Mouse (Mus musculus): Measurements from ENCODE around the gene Gm4131.
"Not testable (repeated sequence)": the region's sequence is repeated elsewhere in the genome, so short reads cannot be mapped to it uniquely, and the experiment has no call there.

The Gm4131 gene

DNA sequence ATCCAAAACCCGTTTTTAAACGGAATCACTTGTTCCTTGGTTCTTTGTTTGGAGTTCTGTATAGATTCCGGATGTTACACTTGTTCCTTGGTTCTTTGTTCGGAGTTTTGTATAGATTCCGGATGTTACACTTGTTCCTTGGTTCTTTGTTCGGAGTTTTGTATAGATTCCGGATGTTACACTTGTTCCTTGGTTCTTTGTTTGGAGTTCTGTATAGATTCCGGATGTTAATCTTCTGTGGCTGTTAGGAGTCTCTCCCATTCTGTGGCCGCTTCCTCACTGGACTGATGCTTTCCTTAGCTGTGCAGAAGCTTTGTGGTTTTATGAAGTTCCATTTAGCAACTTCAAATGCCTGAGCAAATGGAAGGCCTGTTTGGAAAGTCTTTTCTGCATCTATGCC lies at the start of gene Gm4131:
Gene Gm4131, minus strand, starts transcription at position 101 of the 400 bp plus-strand sequence.
- in situ Hi-C loops (cut with MboI, MseI): not testable (repeated sequence)

DNA sequence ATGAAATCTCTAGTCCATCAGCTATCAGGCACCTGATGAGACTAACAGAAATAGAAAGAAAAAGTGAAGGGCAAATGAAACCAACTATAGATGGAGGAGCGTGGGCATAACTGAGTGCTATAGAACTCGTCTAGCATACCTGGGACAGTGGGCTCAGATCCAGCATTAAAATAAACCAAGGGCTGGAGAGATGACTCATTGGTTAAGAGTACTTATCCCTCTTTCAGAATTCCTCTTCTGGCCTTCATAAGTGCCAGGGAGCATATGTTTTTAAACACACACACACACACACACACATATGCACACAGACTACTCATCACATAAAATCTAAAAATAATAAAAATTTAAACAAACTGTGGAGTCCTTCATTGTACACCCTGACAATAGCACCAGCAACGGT lies 43.2 kb upstream of the Gm4131 start:
- in situ Hi-C loops (cut with MboI, MseI): loop anchor here (25.0 kb wide), 1 partner anchor 1377 kb away; the partner anchor contains the start of gene 4930578I06Rik

DNA sequence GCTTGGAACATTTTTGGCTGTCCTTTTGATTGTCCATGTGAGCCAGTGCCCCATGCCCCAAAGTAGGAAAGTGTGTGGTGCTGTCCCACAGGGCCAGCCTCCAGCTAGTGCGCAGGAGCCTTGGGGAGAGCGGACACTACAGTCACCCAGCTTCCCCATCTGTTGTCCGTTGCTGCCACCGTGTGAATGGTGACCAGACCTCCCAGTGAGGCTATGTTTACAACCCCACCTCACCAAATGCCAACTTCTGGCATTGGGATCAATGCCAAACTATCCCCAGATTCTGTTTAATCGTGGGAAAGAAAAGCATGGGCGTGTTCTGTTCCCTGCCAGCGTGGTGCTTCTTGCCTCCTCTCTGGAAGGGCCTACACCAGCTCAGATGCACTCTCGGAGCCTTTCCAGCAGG lies 41.1 kb upstream of the Gm4131 start:
- in situ Hi-C loops (cut with MboI, MseI): loop anchor here (25.0 kb wide), 1 partner anchor 1380 kb away; the partner anchor contains the start of gene 4930578I06Rik

DNA sequence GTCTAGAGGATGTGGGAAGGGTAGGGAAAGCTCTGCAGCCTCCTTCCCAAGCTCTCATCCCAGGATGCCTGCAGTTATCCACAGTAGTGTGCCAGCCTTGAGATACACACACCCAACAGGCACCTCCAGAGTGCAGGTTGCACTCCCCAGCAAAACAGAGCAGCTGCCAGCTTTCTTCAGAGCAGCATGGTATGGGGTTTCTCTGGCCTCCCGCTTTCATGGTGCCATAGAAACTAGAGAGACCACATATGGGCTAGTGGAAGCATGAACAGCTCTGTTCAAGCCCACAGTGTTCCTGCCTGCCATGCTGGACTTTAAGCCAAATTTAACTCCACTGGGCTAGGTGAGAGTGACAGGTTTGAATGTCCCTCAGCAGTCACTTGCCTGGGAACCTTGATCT lies 36.1 kb upstream of the Gm4131 start:
- in situ Hi-C loops (cut with MboI, MseI): loop anchor here (25.0 kb wide), 1 partner anchor 1384 kb away; the partner anchor contains the start of gene 4930578I06Rik

DNA sequence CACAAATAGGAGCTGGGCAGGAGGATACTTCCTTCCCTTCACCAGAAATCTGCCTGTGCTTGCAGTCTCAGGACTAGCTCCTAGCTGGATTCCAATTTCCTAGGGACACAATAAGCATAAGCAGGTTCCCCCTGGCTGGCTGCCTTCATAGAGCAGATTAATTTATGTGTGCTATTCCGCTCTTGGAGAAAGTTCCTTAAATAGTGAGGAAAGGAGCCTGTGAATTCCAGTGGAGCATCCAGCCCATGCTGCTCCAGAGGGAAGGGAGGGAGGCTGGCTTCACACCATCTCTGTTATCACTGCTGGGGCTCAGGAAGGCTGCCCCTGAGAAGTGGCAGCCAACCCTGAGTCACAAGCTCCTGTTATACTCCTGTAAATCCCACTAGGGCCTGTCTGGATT lies 35.5 kb upstream of the Gm4131 start:
- in situ Hi-C loops (cut with MboI, MseI): loop anchor here (25.0 kb wide), 1 partner anchor 1385 kb away; the partner anchor contains the start of gene 4930578I06Rik

DNA sequence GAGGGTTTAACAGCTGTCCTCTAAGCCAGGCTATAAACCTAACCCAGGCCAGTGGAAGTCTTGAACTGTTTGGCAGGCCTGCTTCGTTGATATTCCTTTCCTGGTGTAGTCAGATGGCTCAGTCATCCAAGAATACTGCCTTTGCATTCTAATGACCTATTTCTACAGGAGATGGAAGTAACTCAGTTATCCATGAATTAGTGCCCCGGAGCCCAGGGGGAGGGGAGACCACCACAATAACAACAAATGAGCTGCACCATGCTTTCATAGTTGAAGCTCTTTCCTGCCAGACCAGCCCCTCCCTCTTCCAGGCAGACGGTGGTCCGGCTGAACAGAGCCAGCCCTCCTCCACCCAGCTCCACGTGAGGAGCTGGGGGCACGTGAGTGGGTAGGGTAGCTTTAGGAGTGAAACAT lies 33.4 kb upstream of the Gm4131 start:
- in situ Hi-C loops (cut with MboI, MseI): loop anchor here (25.0 kb wide), 1 partner anchor 1387 kb away; the partner anchor contains the start of gene 4930578I06Rik

DNA sequence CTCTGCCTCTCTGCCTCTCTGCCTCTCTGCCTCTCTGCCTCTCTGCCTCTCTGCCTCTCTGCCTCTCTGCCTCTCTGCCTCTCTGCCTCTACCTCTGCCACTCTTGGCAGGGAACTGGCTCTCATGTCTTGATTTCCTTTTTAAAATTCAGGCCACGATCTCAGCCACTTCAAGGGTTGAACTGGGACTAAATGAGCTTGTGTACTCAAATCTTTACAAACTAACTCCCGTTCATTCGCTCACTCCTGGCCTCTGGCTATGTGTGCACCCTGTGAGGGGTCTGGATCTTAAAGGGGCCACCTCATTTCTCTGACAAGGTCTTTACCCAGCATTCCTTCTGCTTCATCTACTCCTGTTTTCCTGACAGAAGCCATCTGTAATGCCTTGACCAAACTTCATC lies 18.6 kb upstream of the Gm4131 start:
- in situ Hi-C loops (cut with MboI, MseI): no loop called here

DNA sequence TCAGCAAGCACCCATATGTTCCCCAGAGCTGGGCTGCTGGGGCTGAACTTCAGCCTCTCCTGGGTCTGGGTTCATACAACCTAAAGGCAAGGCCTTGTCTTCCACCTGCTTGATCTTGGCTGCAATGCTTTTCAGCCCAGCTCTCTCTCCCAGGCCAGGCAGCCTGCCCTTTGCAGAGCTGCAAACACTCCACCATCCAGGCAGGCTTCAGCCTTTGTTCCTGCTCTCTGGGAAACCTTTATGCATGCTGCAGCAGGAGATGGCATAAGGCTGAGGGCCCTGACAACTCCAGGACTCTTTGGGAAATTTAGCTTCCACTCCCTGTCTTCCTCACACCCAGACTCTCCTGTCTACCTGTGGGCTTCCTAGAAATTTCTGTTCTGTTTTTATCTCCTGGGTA lies 17.9 kb upstream of the Gm4131 start:
- in situ Hi-C loops (cut with MboI, MseI): no loop called here

DNA sequence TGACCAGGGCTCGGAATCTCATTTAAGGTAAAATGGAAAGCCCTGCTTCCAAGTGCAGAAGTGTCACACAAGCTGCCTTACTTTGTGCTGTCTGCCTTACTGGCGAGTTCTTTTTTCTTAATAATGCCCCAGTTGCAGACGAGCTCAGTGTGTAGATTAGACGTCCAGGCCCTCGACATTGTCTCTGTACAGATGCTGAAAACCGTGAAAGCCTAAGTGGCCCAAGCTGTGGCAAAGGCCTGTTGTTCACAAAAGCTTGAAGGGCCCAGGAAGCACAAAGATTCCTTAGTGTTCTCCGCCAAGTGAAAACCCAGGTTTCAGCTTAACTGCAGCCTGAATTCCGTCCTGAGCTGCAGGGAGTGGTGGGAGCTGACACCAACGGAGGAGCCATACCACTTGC lies 15.0 kb upstream of the Gm4131 start:
- in situ Hi-C loops (cut with MboI, MseI): no loop called here

DNA sequence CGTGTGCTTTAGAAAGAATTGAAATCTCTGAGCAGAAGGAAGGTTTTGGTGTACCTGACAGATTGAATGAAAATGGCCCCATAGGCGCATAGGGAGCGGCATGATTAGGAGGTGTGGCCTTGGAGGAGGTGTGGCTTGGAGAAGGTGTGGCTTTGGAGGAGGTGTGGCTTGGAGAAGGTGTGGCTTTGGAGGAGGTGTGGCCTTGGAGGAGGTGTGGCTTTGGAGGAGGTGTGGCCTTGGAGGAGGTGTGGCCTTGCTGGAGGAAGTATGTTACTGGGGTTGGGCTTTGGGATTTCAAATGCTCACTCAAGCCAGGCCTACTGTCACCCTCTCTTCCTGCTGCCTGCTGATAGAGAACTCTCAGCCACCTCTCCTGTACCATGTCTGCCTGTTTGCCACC lies 14.2 kb upstream of the Gm4131 start:
- in situ Hi-C loops (cut with MboI, MseI): no loop called here

DNA sequence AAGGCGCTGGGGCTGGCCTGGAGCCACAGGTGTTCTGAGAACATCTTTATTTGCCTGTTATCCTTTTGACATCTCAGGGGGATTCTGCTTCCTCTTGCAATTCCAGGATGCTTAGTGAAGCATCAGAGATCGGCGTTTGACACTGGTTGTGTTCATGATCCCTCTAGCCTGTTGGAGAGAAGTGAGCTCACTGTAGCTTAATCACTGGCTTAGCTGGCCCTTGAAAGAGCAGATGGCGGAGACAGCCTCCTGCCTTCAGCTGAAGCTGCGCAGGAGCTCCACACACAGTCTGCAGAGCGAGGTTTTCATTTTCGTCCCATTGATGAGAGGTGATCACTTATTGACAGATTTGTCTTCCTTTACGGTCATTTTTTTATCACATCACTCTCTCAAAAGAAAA lies 9.1 kb upstream of the Gm4131 start:
- in situ Hi-C loops (cut with MboI, MseI): no loop called here

DNA sequence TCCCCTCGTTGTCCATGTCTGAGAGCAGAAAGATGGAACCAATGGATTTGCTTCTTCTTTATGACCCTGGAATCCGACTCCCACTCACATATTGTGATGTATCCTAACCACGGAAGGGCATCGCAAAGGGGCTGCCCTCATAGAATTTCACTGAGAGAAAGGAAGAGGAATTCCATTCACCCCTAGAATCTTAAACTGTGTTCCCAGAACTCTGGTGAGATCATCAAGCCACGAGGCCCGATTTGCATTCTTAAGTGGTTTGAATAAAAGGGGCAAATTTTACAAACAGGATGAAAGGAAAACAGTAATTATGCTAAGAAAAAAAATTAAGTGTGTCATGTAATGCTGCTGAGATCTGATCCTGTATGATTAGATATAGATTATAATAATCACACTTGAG lies 8.2 kb upstream of the Gm4131 start:
- in situ Hi-C loops (cut with MboI, MseI): no loop called here

DNA sequence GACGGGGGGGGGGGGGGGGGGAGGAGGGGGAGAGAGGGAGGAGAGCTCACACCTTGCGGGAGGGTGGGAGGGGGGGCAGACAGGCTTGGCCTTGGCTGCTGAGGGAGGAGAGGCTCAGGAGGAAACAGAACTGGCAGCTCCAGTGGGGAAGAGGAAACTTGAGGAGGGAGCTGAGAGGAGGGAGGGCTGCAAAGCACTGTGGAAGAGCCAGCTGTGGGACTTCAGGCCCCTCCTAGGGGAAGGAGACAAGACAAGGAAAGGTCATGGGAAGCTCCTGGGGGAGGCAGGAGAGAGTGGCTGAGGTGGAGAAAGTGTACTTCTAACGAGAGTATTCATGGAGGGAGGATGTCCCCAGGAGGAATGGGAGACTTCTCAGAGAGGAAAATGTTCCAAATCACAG lies 6.7 kb upstream of the Gm4131 start:
- in situ Hi-C loops (cut with MboI, MseI): no loop called here

DNA sequence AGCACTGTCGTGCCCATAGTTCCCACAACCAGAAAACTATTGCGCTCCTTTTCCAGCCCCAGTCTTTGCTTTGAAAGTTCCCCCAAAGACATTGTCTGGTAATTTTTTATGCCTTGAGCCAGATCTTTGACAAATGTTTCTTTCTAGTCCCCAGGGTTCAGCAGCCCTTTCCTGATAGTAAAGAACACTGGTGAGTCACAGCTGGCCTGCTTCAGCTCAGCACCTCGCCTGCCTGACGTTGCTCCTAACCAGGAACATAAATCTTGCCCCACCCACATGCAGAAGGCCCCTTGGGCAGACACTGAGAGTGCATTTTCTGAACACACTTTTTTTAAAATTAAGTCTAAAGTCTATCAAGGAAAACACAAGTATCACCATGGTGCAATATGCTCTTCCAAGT lies 3.6 kb upstream of the Gm4131 start:
- in situ Hi-C loops (cut with MboI, MseI): no loop called here

DNA sequence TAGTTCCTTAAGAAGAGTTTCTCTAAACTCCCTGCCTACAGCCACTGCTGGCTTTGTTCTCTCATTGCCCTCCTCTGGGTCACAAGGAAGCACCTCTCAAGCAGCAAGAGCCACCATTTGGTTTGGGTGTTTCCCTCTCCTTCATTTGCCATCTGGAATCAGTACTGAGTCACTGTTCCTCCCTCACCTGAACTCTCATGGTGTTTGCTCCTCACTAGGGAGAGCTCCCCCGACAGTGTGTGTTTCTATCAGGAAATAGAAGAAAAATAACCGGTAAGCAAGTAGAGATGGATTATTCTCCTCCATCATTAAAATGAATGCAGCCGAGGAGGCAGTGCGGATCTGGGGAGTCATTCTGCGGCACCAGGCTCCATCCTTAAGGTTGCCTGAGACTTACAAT lies 2.7 kb upstream of the Gm4131 start:
- in situ Hi-C loops (cut with MboI, MseI): no loop called here

DNA sequence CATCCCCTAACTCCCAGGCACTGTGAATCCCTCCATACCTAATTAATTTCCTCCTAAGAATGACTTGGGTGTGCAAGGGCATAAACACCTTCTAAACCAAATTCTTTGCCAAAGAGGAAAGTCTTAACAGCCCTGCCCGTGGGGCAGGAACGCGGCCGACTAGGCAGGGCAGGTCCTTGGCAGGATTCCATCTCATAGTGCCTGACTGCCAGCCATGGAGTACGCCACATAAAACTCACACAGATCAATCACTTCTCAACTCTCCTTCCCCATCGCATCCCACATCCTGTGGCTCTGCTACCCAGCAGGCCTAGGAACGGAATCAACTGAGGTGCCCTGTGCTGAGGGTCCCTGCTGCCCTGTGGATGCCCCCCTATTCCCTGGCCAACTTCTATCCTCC lies 3.0 kb downstream of the Gm4131 start:
- in situ Hi-C loops (cut with MboI, MseI): no loop called here

DNA sequence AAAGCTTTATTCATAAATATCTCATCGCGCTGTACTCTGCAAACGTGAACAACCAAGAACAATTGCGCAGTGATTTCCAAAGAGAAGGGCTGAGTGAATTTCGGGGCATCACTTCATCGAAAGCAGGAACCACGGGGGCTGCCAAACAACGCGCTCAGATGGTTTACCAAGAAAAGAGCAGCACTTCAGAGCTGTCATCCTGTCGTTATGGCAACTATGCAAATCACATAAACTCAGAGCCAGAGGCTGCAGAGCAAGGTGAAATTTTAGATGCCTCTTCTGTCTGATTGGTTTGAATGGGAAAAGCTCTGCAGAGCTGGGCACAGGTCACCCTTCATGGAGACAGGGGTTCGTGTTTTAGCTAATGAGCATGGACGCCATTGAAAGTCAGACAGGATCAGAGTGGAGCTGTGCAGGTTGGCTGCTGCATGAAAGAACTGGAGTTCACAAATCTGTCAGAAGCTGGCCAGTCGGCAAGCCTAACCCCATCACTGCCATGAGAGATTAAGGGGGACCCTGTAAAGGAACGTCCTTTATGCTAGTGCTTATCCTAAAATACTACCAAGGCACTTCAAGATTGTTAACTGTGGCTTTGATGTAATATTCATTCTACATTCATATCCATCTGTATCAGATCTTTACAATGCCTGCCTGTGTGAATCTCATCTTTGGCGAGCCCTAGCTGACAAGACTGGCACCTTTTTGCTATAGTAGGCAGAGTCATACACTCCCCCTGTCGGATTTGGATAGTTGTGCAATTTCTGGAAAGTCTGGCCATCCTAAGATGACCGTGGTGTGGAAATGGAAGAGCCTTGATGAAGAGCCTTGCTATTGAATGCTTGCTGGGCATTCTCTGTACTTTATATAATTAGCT lies 4.6 kb downstream of the Gm4131 start:
- in situ Hi-C loops (cut with MboI, MseI): no loop called here

DNA sequence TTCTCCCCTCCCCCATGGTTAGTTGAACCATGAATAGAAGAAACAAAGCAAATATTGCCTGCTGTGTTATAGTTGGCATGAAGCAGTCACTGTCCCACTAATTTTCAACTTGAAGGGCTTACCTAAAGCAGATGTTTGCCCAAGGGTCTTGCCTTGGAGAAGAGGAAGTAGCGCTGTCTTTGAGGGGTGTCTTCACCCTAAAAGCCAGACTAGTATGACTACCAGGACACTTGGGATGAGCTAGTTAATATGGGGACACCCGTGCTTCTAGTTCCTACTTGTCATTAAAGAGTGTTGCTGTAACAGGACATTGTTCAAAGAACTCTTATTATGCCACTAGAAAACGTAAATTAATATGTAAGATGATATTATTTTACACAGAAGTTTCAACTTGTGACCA lies 9.6 kb downstream of the Gm4131 start:
- in situ Hi-C loops (cut with MboI, MseI): no loop called here

DNA sequence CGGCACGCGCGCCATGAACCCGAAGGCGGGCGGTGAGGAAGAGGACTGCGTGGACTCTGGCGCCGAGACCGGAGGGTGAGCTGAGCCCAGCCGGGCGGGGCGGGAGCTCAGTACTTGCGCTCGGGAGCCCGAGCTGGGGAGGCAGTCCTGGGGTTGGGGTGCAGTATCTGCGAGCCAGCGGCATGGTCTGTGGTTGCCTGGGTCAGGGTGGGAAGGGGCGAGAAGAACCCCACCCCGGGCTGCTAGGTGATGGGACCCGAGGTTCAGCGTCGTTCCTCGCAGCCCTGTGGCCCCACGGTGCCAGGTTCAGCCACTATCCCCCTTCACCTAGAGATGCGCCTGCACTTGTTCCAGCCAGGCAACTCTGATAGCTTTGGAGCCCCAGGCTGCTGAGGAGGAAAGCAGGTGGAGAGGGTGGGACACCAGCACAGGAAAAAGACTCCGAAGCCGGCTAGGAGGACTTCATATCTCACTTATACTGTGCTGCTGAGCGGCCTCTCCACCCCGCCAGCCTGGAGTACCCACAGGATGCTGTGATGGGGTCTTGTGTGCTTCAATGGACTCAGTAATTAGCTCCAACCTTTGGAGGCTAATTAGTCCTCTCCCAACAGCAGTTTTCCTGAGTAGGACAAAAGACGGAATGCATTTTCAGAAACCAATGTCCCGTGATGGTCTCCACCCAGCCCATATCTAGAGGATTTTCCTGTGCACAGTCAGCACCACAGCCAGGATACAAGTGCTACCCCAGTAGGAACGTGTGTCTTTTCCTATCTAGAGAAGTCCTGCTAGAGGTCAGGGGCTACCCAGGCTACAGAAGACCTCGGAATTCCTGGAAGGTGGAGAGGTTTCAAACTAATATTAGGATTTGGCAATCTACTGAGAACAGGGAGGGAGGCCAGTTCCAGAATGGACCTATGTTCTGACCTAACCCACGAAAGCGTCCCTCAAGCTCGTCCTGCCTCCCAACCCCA lies 10.6 kb downstream of the Gm4131 start:
- in situ Hi-C loops (cut with MboI, MseI): no loop called here

DNA sequence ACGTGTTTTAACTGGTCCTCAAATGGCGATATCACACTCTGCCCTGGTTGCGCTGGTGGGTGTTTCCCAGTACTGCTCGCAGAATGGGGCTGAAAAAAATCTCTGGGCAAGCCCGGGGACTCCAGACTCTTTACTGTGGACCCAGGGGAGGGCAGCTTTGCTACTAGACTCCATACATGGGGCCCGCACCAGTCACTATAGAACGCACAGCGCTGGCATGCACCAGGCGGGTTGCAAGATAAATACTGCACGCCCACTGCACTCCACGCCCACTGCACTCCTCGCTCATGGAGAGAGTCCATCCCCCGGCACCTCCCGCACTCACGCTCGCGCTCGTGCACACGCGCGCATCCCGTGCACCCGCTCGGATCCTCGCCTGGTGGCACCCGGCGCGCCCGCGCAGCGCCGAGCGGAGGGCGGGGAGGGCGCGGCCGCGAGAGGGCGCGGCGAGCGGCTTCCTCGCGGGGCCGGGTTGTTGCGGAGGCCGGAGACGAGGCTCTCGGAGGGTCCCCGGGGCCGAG lies 11.4 kb downstream of the Gm4131 start, which contains the start of gene Fam124a:
Gene Fam124a, plus strand, starts transcription at position 429 of the 521 bp plus-strand sequence.
- in situ Hi-C loops (cut with MboI, MseI): no loop called here

DNA sequence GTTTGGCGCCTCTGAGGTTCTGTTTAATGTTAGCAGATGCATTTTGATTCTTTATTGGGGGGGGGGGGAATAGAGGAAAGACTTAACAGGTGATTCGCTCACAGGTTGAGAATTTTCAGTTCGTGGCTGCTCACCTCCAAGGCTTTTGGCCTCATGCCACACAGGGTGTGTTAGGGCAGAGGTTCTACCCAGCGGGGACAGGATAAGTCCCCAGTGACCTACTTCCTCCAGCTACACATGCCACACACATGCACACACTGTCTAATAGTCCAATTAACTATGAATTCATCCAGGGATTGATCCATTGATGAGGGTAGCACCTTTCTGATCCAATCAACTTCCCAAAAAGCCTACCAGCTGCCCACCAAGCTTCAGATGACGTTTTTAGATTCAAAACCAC lies 12.9 kb downstream of the Gm4131 start:
- in situ Hi-C loops (cut with MboI, MseI): no loop called here

DNA sequence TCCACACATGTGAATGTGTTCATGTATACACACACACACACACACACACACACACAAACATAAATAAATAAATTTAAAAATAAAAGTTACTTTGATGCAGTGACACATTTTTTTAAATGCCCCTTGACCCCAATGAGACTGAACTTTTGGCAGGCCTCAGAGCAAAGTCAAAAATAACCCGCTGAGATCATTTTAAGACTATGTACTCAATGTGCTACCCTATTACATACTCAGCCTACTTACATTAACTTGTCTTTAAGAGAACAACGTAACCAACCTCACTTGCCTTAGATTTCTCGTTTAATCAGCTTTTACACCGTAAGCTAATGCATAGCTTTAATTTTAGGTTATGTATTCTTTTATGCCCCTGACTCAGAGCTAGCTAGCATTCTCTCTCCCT lies 13.9 kb downstream of the Gm4131 start:
- in situ Hi-C loops (cut with MboI, MseI): no loop called here

Data from T-helper 1 cell (primary cell).